Mouse (Mus musculus): ENCODE results near the gene 1700001C19Rik. TPM values are rescaled to one million over a fixed set of nuclear protein-coding genes. Genes with fewer than 3 reads are reported as not detected.
A peak's percentile ranks its signal among the peaks of the same experiment; 100 is the strongest.

The 1700001C19Rik gene
- total and polyA plus RNA-seq, 2 experiments from 2014 or later: 0.14 to 0.35 TPM

- no peak overlapping the region for H3K27ac ChIP-seq (ENCODE audit: low read depth, low read length)
- peak overlapping the region; percentile 18; the same call in 1 of the 2 replicates for H3K4me3 ChIP-seq (ENCODE audit: low read depth, low read length)
- ATAC-seq: peak; percentile 48; the same call in 1 of the 2 replicates
- no peaks in the 10 kb centered on the region for H3K36me3 ChIP-seq (ENCODE audit: insufficient read depth)
- no peak for DNase-seq
- no peak for TF ChIP-seq CTCF (IDR thresholded peaks at IDR 0.05; ENCODE audit: low read depth)
- WGBS: 7% methylated on average over 19 of the region's 20 CpGs
- no peak overlapping the region for H3K9ac ChIP-seq
- no peaks in the 10 kb centered on the region for H3K4me1 ChIP-seq (ENCODE audit: insufficient read depth)
- H3K27me3 ChIP-seq (ENCODE audit: insufficient read depth, low read length): no peaks in the 10 kb centered on the region; the same call in 1 of the 2 replicates
- H3K4me2 ChIP-seq (ENCODE audit: low read depth): peak overlapping the region; percentile 39
- H3K9me3 ChIP-seq (ENCODE audit: low read length): no peaks in the 10 kb centered on the region
Measured at GRCm38 (mm10) chr17:47395376-47395913, 41.7 kb downstream of the 1700001C19Rik start.

- Histone ChIP-seq H3K27me3 (ENCODE audit: insufficient read depth, low read length) (no peaks in the 10 kb centered on the region; the same call in 1 of the 2 replicates), H3K9ac (no peak overlapping the region), H3K4me1 (ENCODE audit: insufficient read depth) (no peaks in the 10 kb centered on the region), H3K4me3 (ENCODE audit: low read depth, low read length) (peak overlapping the region; percentile 7; the same call in 1 of the 2 replicates), H3K9me3 (ENCODE audit: low read length) (no peaks in the 10 kb centered on the region), H3K36me3 (ENCODE audit: insufficient read depth) (no peaks in the 10 kb centered on the region), H3K4me2 (ENCODE audit: low read depth) (peak overlapping the region; percentile 39; the same call in 1 of the 2 replicates), H3K27ac (ENCODE audit: low read depth, low read length) (no peak overlapping the region)
- no peak for TF ChIP-seq CTCF (IDR thresholded peaks at IDR 0.05; ENCODE audit: low read depth)
- ATAC-seq (no peak), DNase-seq (no peak)
- 20% methylated on average over 24 of the region's 24 CpGs for WGBS
Measured at GRCm38 (mm10) chr17:47394223-47394869, 42.8 kb downstream of the 1700001C19Rik start.

- no peak overlapping the region for H3K27ac ChIP-seq (ENCODE audit: low read depth, low read length)
- H3K4me3 ChIP-seq (ENCODE audit: low read depth, low read length): no peak overlapping the region
- peak; percentile 20 for DNase-seq
Measured at GRCm38 (mm10) chr17:47386649-47387048, 50.5 kb downstream of the 1700001C19Rik start.

GRCm38 (mm10) chr17:47385145-47385544 is 52.0 kb downstream of the 1700001C19Rik start, which contains the start of gene Guca1b:
Gene Guca1b, plus strand, starts transcription at chr17:47385393.
- H3K9me3 ChIP-seq (ENCODE audit: low read length): no peaks in the 10 kb centered on the region
- TF ChIP-seq CTCF (IDR thresholded peaks at IDR 0.05; ENCODE audit: low read depth): no peak
- H3K4me1 ChIP-seq (ENCODE audit: insufficient read depth): no peaks in the 10 kb centered on the region

More at GRCm38 (mm10) chr17:47386649-47387048, 50.5 kb downstream of the 1700001C19Rik start:
- TF ChIP-seq CTCF (IDR thresholded peaks at IDR 0.05; ENCODE audit: low read depth): peak; percentile 74
- no peaks in the 10 kb centered on the region for H3K4me1 ChIP-seq (ENCODE audit: insufficient read depth)
- H3K9me3 ChIP-seq (ENCODE audit: low read length): no peaks in the 10 kb centered on the region
- H3K9ac ChIP-seq: no peak overlapping the region
- H3K27me3 ChIP-seq (ENCODE audit: insufficient read depth, low read length): no peaks in the 10 kb centered on the region
- no peaks in the 10 kb centered on the region for H3K36me3 ChIP-seq (ENCODE audit: insufficient read depth)
- H3K4me2 ChIP-seq (ENCODE audit: low read depth): no peak overlapping the region
- WGBS: 62% methylated on average over 4 of the region's 4 CpGs
- ATAC-seq: no peak

GRCm38 (mm10) chr17:47384064-47384463 is 53.1 kb downstream of the 1700001C19Rik start:
- Histone ChIP-seq H3K4me1 (ENCODE audit: insufficient read depth) (no peaks in the 10 kb centered on the region), H3K27ac (ENCODE audit: low read depth, low read length) (no peak overlapping the region), H3K36me3 (ENCODE audit: insufficient read depth) (peaks cover 12% of the 10 kb centered on the region; the same call in 1 of the 2 replicates), H3K4me3 (ENCODE audit: low read depth, low read length) (no peak overlapping the region), H3K27me3 (ENCODE audit: insufficient read depth, low read length) (no peaks in the 10 kb centered on the region), H3K4me2 (ENCODE audit: low read depth) (no peak overlapping the region), H3K9me3 (ENCODE audit: low read length) (no peaks in the 10 kb centered on the region), H3K9ac (no peak overlapping the region)
- ATAC-seq (no peak), DNase-seq (no peak)
- WGBS: 90% methylated on average over 3 of the region's 3 CpGs
- TF ChIP-seq CTCF (IDR thresholded peaks at IDR 0.05; ENCODE audit: low read depth): peak; percentile 10; the same call in 1 of the 2 replicates

More at GRCm38 (mm10) chr17:47385145-47385544, 52.0 kb downstream of the 1700001C19Rik start, which contains the start of gene Guca1b:
- Histone ChIP-seq H3K27ac (ENCODE audit: low read depth, low read length) (no peak within 1 kb of the TSS), H3K36me3 (ENCODE audit: insufficient read depth) (0 out of 2 replicates have a peak, but pooled peaks cover under 1% of the 10 kb centered on the region), H3K9ac (no peak within 1 kb of the TSS), H3K4me2 (ENCODE audit: low read depth) (no peak within 1 kb of the TSS), H3K27me3 (ENCODE audit: insufficient read depth, low read length) (no peaks in the 10 kb centered on the region), H3K4me3 (ENCODE audit: low read depth, low read length) (no peak within 1 kb of the TSS)
- no peak for DNase-seq
- 37% methylated on average over 10 of the region's 10 CpGs for WGBS
- ATAC-seq: no peak

GRCm38 (mm10) chr17:47383266-47383665 is 53.9 kb downstream of the 1700001C19Rik start:
- WGBS: 92% methylated on average over 4 of the region's 4 CpGs

GRCm38 (mm10) chr17:47381917-47382316 is 55.3 kb downstream of the 1700001C19Rik start:
- no peak for TF ChIP-seq CTCF (IDR thresholded peaks at IDR 0.05; ENCODE audit: low read depth)
- ATAC-seq (no peak), DNase-seq (no peak)
- Histone ChIP-seq H3K9me3 (ENCODE audit: low read length) (no peaks in the 10 kb centered on the region), H3K9ac (no peak overlapping the region), H3K27ac (ENCODE audit: low read depth, low read length) (no peak overlapping the region), H3K36me3 (ENCODE audit: insufficient read depth) (peaks cover 28% of the 10 kb centered on the region), H3K27me3 (ENCODE audit: insufficient read depth, low read length) (no peaks in the 10 kb centered on the region), H3K4me1 (ENCODE audit: insufficient read depth) (no peaks in the 10 kb centered on the region), H3K4me2 (ENCODE audit: low read depth) (no peak overlapping the region), H3K4me3 (ENCODE audit: low read depth, low read length) (no peak overlapping the region)
- WGBS: 43% methylated on average over 11 of the region's 11 CpGs

More at GRCm38 (mm10) chr17:47383266-47383665, 53.9 kb downstream of the 1700001C19Rik start:
- Histone ChIP-seq H3K27me3 (ENCODE audit: insufficient read depth, low read length) (no peaks in the 10 kb centered on the region), H3K9ac (no peak overlapping the region), H3K4me1 (ENCODE audit: insufficient read depth) (no peaks in the 10 kb centered on the region), H3K4me3 (ENCODE audit: low read depth, low read length) (no peak overlapping the region), H3K4me2 (ENCODE audit: low read depth) (no peak overlapping the region), H3K9me3 (ENCODE audit: low read length) (no peaks in the 10 kb centered on the region), H3K27ac (ENCODE audit: low read depth, low read length) (no peak overlapping the region), H3K36me3 (ENCODE audit: insufficient read depth) (peaks cover 17% of the 10 kb centered on the region; the same call in 1 of the 2 replicates)
- TF ChIP-seq CTCF (IDR thresholded peaks at IDR 0.05; ENCODE audit: low read depth): no peak
- no peak for DNase-seq
- ATAC-seq: no peak

Measured in forebrain, postnatal 0 days (tissue).